Mouse (Mus musculus): ENCODE data around the gene Strip2.
A peak's percentile ranks its signal among the peaks of the same experiment; 100 is the strongest.

Strip2 gene

DNA sequence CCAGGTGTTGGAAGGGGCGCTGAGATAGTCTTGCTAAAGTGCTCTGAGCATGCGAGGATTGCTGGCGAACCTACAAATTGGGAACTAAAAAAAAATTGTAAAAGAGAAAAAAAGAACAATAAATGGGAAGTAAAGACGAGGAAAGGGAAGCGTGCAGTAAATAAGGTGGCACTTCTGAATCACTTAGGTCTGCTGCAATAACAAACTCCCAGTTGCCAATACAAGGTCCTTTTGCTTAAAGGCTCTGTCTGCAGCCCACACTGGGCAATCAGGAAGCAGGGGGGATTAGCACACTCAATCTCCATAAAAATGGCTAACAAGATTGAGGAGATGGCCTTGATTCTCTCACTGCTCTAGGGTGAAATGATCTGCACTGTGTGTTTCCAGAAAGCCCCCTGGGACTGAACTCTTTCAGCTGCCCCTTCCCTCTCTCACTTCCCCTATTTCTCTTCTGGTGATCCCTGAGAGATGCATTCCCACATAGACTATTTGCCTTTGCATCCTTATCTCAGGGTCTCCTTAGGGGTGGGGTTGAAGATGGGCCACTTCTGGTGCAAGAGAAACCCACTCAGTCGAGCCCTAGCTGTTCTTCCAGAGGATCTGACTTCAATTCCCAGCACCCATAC is 8.9 kb downstream of the Strip2 start:
- DNase-seq (ENCODE audit: low spot score in 2 of 2) = no peak

GRCm38 (mm10) chr6:29930087-29930486 is 13.3 kb downstream of the Strip2 start:
- DNase-seq (ENCODE audit: low spot score in 2 of 2) = no peak

- no peak for DNase-seq (ENCODE audit: low spot score in 2 of 2)
Observed at GRCm38 (mm10) chr6:29930665-29931064, 13.9 kb downstream of the Strip2 start.

GRCm38 (mm10) chr6:29931181-29931580 is 14.4 kb downstream of the Strip2 start:
- DNase-seq (ENCODE audit: low spot score in 2 of 2) = no peak

GRCm38 (mm10) chr6:29935741-29936140 is 18.9 kb downstream of the Strip2 start:
- DNase-seq (ENCODE audit: low spot score in 2 of 2) = no peak

- DNase-seq (ENCODE audit: low spot score in 2 of 2) = no peak
Observed at GRCm38 (mm10) chr6:29940428-29940827, 23.6 kb downstream of the Strip2 start.

DNA sequence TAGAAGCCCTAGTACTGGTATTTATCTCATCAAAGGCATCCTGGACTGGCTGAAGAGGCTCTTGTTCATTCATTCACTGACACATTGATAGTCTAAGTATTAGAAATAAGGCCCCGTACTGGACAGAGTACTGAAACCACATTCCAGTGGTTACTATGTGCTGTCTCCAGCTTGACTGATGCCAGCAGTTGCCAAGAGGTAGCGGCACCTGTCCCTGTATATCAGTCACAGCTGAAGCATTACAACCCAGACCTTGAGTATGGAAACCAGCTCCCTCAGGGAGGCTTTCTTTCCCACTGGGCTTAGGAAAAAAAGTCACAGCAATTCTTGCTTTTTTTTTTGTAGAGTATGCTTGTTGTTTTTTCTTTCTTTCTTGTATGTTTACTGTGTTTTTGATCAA is 24.2 kb downstream of the Strip2 start:
- no peak for DNase-seq (ENCODE audit: low spot score in 2 of 2)

DNA sequence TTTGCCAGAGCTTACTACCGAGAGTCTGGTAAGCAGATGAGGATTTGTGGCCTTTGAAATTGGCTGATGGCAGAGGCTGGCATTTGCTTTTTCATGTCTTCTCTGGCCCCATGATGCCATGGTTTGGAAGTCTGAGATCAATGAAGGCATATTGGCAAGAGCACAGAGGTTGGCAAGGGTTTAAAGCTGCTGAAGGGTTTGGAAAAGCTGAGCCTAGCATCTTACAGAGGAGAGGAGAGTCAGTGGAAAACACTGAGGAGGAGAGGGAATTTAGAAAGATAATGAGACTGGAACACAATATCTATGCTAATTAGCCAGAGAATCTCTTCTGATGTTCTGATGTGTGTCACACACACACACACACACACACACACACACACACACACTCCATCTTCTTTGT is 27.7 kb downstream of the Strip2 start:
- no peak for DNase-seq (ENCODE audit: low spot score in 2 of 2)

GRCm38 (mm10) chr6:29946568-29946967 is 29.8 kb downstream of the Strip2 start:
- DNase-seq (ENCODE audit: low spot score in 2 of 2) = no peak

DNA sequence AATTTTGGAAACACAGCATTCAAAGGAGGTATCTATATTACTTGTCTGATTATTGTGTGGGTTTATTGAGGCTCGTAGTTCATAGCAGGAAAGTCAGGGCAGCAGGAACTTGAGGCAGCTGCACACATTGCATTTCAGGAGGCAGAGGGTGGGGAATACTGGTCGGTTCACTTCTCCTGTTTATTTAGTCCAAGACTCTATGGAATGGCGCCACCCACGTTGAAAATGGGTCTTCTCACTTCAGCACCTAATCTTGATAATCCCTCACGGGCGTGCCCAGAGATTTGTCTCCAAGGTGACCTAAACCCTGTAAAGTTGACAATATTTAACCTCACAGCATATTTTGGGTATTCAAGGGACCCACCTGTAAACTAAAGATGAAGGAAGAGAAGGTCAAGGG is 31.0 kb downstream of the Strip2 start:
- DNase-seq (ENCODE audit: low spot score in 2 of 2) = no peak

DNA sequence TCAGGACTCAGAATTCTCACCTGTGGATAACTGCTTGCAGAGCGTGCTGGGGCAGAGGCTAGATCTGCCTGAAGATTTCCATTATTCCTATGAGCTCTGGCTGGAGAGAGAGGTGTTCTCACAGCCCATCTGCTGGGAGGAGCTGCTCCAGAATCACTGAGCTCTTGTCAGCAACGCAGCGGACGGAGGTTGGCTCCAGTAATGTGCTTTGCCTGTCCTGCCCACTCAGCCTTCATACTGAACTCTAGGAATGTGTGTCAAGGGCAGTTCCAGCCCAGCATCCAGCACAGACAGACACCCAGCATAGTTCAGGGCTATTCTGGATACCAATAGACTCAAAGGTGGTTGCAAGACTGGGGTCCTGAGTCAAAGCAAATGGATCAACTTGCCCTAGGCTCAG is 39.9 kb downstream of the Strip2 start:
- no peak for DNase-seq (ENCODE audit: low spot score in 2 of 2)

GRCm38 (mm10) chr6:29958669-29959068 is 41.9 kb downstream of the Strip2 start:
- no peak for DNase-seq (ENCODE audit: low spot score in 2 of 2)

GRCm38 (mm10) chr6:29961081-29961480 is 44.3 kb downstream of the Strip2 start:
- DNase-seq (ENCODE audit: low spot score in 2 of 2) = no peak

DNA sequence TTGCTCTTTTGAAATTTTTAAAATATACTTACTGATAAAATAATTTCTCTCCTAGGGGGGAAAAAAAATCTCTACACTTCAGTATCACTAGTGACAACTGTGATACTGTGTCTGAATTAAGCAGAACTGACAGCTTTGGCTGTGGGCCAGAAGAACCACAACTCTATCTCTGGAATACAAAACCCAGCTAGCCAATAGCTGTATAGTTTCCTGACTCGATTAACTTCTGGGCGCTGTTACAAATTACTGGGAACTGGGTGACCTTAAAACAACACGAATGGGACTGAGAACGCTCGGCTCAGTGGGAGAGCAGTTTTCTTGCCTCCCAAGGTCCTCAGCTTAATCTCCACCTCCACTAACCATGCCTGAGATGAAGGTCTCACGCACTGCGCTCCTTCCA is 51.1 kb downstream of the Strip2 start:
- DNase-seq (ENCODE audit: low spot score in 2 of 2) = no peak

- DNase-seq (ENCODE audit: low spot score in 2 of 2) = no peak
Observed at GRCm38 (mm10) chr6:29973341-29973740, 56.5 kb downstream of the Strip2 start.

GRCm38 (mm10) chr6:29974836-29975235 is 58.0 kb downstream of the Strip2 start:
- DNase-seq (ENCODE audit: low spot score in 2 of 2) = no peak

- DNase-seq (ENCODE audit: low spot score in 2 of 2) = no peak
Observed at GRCm38 (mm10) chr6:29980461-29980860, 63.6 kb downstream of the Strip2 start.

- DNase-seq (ENCODE audit: low spot score in 2 of 2) = no peak
Observed at GRCm38 (mm10) chr6:29981797-29982196, 65.0 kb downstream of the Strip2 start.

- peak; percentile 83 to 89 for DNase-seq (ENCODE audit: low spot score in 2 of 2)
Observed at GRCm38 (mm10) chr6:29985058-29985498, 68.3 kb downstream of the Strip2 start.

DNA sequence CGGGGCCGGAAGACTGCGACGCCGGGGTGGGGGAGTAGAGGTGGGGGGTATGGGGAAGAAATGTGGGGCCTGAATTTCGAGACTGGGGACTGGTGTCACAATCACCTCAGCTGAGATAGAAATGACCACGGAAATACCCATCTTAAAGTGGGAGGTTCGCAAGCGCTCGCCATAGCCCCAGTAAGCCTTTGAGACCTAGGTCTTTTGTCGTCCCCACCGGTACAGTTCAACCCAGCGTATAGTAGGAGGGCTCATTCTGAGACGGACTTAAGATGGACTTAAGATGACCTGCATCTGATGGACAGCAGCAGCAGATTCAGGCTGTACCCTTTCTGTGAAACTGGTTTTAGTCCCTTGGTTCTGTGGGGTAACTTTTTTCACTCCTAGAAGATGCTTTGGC is 68.7 kb downstream of the Strip2 start:
- DNase-seq (ENCODE audit: low spot score in 2 of 2) = no peak

- no peak for DNase-seq (ENCODE audit: low spot score in 2 of 2)
Observed at GRCm38 (mm10) chr6:29985986-29986385, 69.2 kb downstream of the Strip2 start.

GRCm38 (mm10) chr6:29987246-29987645 is 70.4 kb downstream of the Strip2 start:
- DNase-seq (ENCODE audit: low spot score in 2 of 2) = peak in 1 of 2 experiments; percentile 4

DNA sequence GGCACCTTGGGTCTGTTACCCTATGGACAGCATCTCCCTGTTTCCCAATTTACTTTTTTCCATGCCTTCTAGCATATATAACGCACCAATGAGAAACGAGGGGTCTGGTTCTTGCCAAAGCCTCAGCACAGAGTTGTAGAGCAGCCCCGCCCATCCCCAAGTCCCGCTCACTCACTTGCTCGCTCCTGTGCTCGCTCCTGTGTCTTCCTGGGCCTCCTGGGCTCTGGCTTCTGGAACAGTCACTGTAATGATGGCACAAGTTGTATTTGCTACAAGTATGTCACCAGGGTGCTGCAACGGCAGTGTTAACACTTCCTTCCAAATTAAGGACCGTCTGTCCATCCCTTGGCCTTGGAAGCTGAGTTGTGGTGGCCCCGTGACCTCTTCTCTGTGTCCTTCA is 81.3 kb downstream of the Strip2 start:
- no peak for DNase-seq (ENCODE audit: low spot score in 2 of 2)

GRCm38 (mm10) chr6:29998771-29999170 is 82.0 kb downstream of the Strip2 start:
- DNase-seq (ENCODE audit: low spot score in 2 of 2) = no peak
